Mouse (Mus musculus) c-Kit-positive CD71-positive TER-119-positive erythroid progenitor cells, embryonic 14.5 days (primary cell): ENCODE measurements around the gene Spata1.

Source experiments
- DNase-seq: peaks from one replicate; pipeline ENCODE4 v3.0.0-alpha.2; 2013; ENCODE audit warnings: low spot score

Gene Spata1

GRCm38 (mm10) chr3:146499431-146500002 lies at the start of gene Spata1, which contains the start of gene Gng5:
Gene Spata1, minus strand, starts transcription at chr3:146499753.
Gene Gng5, plus strand, starts transcription at chr3:146499807.
- DNase-seq, result peak; percentile 81

- DNase-seq, result no peak
Measured at GRCm38 (mm10) chr3:146543632-146544031, 44.1 kb upstream of the Spata1 start.

- no peak for DNase-seq
Measured at GRCm38 (mm10) chr3:146540521-146541273, 41.1 kb upstream of the Spata1 start.

- no peak for DNase-seq
Measured at GRCm38 (mm10) chr3:146534986-146535385, 35.4 kb upstream of the Spata1 start.

- no peak for DNase-seq
Measured at GRCm38 (mm10) chr3:146528335-146528734, 28.8 kb upstream of the Spata1 start.

GRCm38 (mm10) chr3:146521652-146522020 lies 22.1 kb upstream of the Spata1 start:
- DNase-seq, result peak; percentile 38

GRCm38 (mm10) chr3:146520798-146521651 lies 21.5 kb upstream of the Spata1 start, which contains the start of gene Rpf1:
Gene Rpf1, minus strand, starts transcription at chr3:146521429.
- DNase-seq, result peak; percentile 88

GRCm38 (mm10) chr3:146520226-146520797 lies 20.8 kb upstream of the Spata1 start:
- DNase-seq, result no peak

GRCm38 (mm10) chr3:146506711-146507110 lies 7.2 kb upstream of the Spata1 start:
- no peak for DNase-seq

- DNase-seq, result no peak
Measured at GRCm38 (mm10) chr3:146501601-146502123, 2.1 kb upstream of the Spata1 start.

- no peak for DNase-seq
Measured at GRCm38 (mm10) chr3:146500810-146501201, 1.3 kb upstream of the Spata1 start.

GRCm38 (mm10) chr3:146500003-146500809 lies 653 bp upstream of the Spata1 start:
- peak; percentile 57 for DNase-seq

- DNase-seq, result peak; percentile 45
Measured at GRCm38 (mm10) chr3:146498989-146499388, 564 bp downstream of the Spata1 start.

- DNase-seq, result no peak
Measured at GRCm38 (mm10) chr3:146494941-146495340, 4.6 kb downstream of the Spata1 start.

GRCm38 (mm10) chr3:146486464-146486863 lies 13.1 kb downstream of the Spata1 start:
- DNase-seq, result no peak

GRCm38 (mm10) chr3:146482044-146482443 lies 17.5 kb downstream of the Spata1 start:
- no peak for DNase-seq

GRCm38 (mm10) chr3:146474428-146474827 lies 25.1 kb downstream of the Spata1 start:
- no peak for DNase-seq

GRCm38 (mm10) chr3:146473741-146474140 lies 25.8 kb downstream of the Spata1 start:
- no peak for DNase-seq

GRCm38 (mm10) chr3:146472657-146473056 lies 26.9 kb downstream of the Spata1 start:
- DNase-seq, result no peak

- DNase-seq, result no peak
Measured at GRCm38 (mm10) chr3:146469226-146469625, 30.3 kb downstream of the Spata1 start.

- no peak for DNase-seq
Measured at GRCm38 (mm10) chr3:146462939-146463338, 36.6 kb downstream of the Spata1 start.
